Mouse (Mus musculus): Measurements from ENCODE around the gene Cuedc1. TPM values are rescaled to one million over a fixed set of nuclear protein-coding genes. Genes with fewer than 3 reads are reported as not detected.

The Cuedc1 gene
- polyA plus RNA-seq, 1 experiment: 346 TPM

- Histone ChIP-seq H3K36me3 (replicated peaks; ENCODE audit: low read length) (no peaks in the 10 kb centered on the region), H3K4me3 (replicated peaks) (no peak overlapping the region), H3K27me3 (replicated peaks) (peaks cover 4% of the 10 kb centered on the region), H3K4me1 (peaks cover 67% of the 10 kb centered on the region), H3K9me3 (no peaks in the 10 kb centered on the region)
- no peak for TF ChIP-seq FLI1 (IDR thresholded peaks at IDR 0.05; ENCODE audit: low read length)
- TF ChIP-seq GATA1 (IDR thresholded peaks at IDR 0.05; ENCODE audit: borderline replicate concordance, low read length): no peak
Observed at GRCm38 (mm10) chr11:88235221-88236203, 137.7 kb downstream of the Cuedc1 start.

- Histone ChIP-seq H3K36me3 (replicated peaks; ENCODE audit: low read length) (peaks cover 5% of the 10 kb centered on the region), H3K9me3 (peaks cover 5% of the 10 kb centered on the region), H3K27me3 (replicated peaks) (no peaks in the 10 kb centered on the region), H3K4me1 (peaks cover 49% of the 10 kb centered on the region), H3K4me3 (replicated peaks) (no peak overlapping the region)
- no peak for TF ChIP-seq FLI1 (IDR thresholded peaks at IDR 0.05; ENCODE audit: low read length)
- no peak for TF ChIP-seq GATA1 (IDR thresholded peaks at IDR 0.05; ENCODE audit: borderline replicate concordance, low read length)
Observed at GRCm38 (mm10) chr11:88240275-88240674, 142.4 kb downstream of the Cuedc1 start.

- no peak for TF ChIP-seq FLI1 (IDR thresholded peaks at IDR 0.05; ENCODE audit: low read length)
- TF ChIP-seq GATA1 (IDR thresholded peaks at IDR 0.05; ENCODE audit: borderline replicate concordance, low read length): no peak
- Histone ChIP-seq H3K36me3 (replicated peaks; ENCODE audit: low read length) (peaks cover 5% of the 10 kb centered on the region), H3K4me1 (peaks cover 44% of the 10 kb centered on the region), H3K4me3 (replicated peaks) (no peak overlapping the region), H3K27me3 (replicated peaks) (no peaks in the 10 kb centered on the region), H3K9me3 (peaks cover 5% of the 10 kb centered on the region)
Observed at GRCm38 (mm10) chr11:88240736-88241353, 143.0 kb downstream of the Cuedc1 start.

- peaks cover 36% of the 10 kb centered on the region for H3K4me1 ChIP-seq
- TF ChIP-seq FLI1 (IDR thresholded peaks at IDR 0.05; ENCODE audit: low read length): no peak
- TF ChIP-seq GATA1 (IDR thresholded peaks at IDR 0.05; ENCODE audit: borderline replicate concordance, low read length): no peak
- H3K4me3 ChIP-seq (replicated peaks): no peak overlapping the region
- peaks cover 5% of the 10 kb centered on the region for H3K9me3 ChIP-seq
- H3K36me3 ChIP-seq (replicated peaks; ENCODE audit: low read length): peaks cover 5% of the 10 kb centered on the region
- H3K27me3 ChIP-seq (replicated peaks): no peaks in the 10 kb centered on the region
Observed at GRCm38 (mm10) chr11:88241468-88242301, 143.8 kb downstream of the Cuedc1 start.

Other genes starting within 250 kb of the Cuedc1 start
- gene Mks1, start 244.8 kb upstream of the Cuedc1 start, polyA plus RNA-seq (2012; ENCODE audit: insufficient read depth, low replicate concordance): 3.8 TPM in 1 of 2 replicates, not detected in the other
- gene Epx, start 222.5 kb upstream of the Cuedc1 start, polyA plus RNA-seq (2012; ENCODE audit: insufficient read depth, low replicate concordance): 0.39 TPM in 1 of 2 replicates, not detected in the other
- gene Olfr462, start 205.8 kb upstream of the Cuedc1 start, polyA plus RNA-seq (2012; ENCODE audit: insufficient read depth, low replicate concordance): not detected in 2 replicates
- gene Olfr463, start 200.7 kb upstream of the Cuedc1 start, polyA plus RNA-seq (2012; ENCODE audit: insufficient read depth, low replicate concordance): not detected in 2 replicates
- gene Olfr464, start 177.1 kb upstream of the Cuedc1 start, polyA plus RNA-seq (2012; ENCODE audit: insufficient read depth, low replicate concordance): not detected in 2 replicates
- 32.1 and 63.0 TPM in 2 replicates for gene Dynll2, start 110.5 kb upstream of the Cuedc1 start, polyA plus RNA-seq (2012; ENCODE audit: insufficient read depth, low replicate concordance)
- 25.7 and 74.9 TPM in 2 replicates for gene Srsf1, start 50.7 kb upstream of the Cuedc1 start, polyA plus RNA-seq (2012; ENCODE audit: insufficient read depth, low replicate concordance)
- 5.8 and 9.9 TPM in 2 replicates for gene Vezf1, start 29.8 kb upstream of the Cuedc1 start, polyA plus RNA-seq (2012; ENCODE audit: insufficient read depth, low replicate concordance)
- 62.3 and 197 TPM in 2 replicates for gene Mrps23, start 106.3 kb downstream of the Cuedc1 start, polyA plus RNA-seq (2012; ENCODE audit: insufficient read depth, low replicate concordance)
- not detected in 2 replicates for gene Ccdc182, start 196.0 kb downstream of the Cuedc1 start, polyA plus RNA-seq (2012; ENCODE audit: insufficient read depth, low replicate concordance)